Mouse (Mus musculus): ENCODE results near the gene Apobec4. TPM values are rescaled to one million over a fixed set of nuclear protein-coding genes. Genes with fewer than 3 reads are reported as not detected.

The Apobec4 gene
- polyA plus RNA-seq, 1 experiment, result not detected

DNA sequence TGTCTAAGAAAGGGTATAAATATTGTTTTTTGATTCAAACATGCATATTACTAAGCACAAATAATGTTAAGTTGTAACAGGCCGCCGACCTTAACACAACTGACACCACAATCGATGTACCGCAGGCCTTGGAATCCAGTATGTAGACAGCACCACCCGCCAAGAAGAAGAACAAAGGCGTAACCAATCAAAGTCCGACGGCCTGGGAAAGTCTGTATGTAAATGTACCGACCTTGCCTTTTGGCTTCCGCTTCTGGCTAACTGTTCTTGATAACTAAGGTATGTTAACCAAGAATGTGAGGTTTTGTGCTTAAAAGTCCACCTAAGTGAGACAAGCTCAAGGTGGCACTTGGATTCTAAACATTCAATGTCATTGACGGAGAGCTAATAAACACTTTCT lies 11.0 kb upstream of the Apobec4 start:
- H3K27ac ChIP-seq (ENCODE audit: control insufficient read depth, insufficient read depth, low read depth, low read length, poor library complexity), result no peak overlapping the region
- H3K4me1 ChIP-seq (ENCODE audit: control insufficient read depth, insufficient read depth, low read length), result no peaks in the 10 kb centered on the region; the same call in 1 of the 2 replicates
- TF ChIP-seq POLR2A (IDR thresholded peaks at IDR 0.05; ENCODE audit: borderline replicate concordance, control insufficient read depth, low read depth, low read length) (no peak), CTCF (IDR thresholded peaks at IDR 0.05; ENCODE audit: control insufficient read depth, insufficient read depth, low read length) (no peak)
- WGBS, result 88% methylated on average over 11 of the region's 11 CpGs
- H3K4me3 ChIP-seq (replicated peaks; ENCODE audit: control insufficient read depth, low read depth, low read length), result no peak overlapping the region

- H3K27ac ChIP-seq (ENCODE audit: control insufficient read depth, insufficient read depth, low read depth, low read length, poor library complexity), result no peak overlapping the region
- 83% methylated on average over 15 of the region's 15 CpGs for WGBS
- H3K4me3 ChIP-seq (replicated peaks; ENCODE audit: control insufficient read depth, low read depth, low read length), result no peak overlapping the region
- TF ChIP-seq POLR2A (IDR thresholded peaks at IDR 0.05; ENCODE audit: borderline replicate concordance, control insufficient read depth, low read depth, low read length) (no peak), CTCF (IDR thresholded peaks at IDR 0.05; ENCODE audit: control insufficient read depth, insufficient read depth, low read length) (no peak)
- H3K4me1 ChIP-seq (ENCODE audit: control insufficient read depth, insufficient read depth, low read length), result no peaks in the 10 kb centered on the region; the same call in 1 of the 2 replicates
These were observed 7.1 kb upstream of the Apobec4 start for GRCm38 (mm10) chr1:152743095-152743826.

DNA sequence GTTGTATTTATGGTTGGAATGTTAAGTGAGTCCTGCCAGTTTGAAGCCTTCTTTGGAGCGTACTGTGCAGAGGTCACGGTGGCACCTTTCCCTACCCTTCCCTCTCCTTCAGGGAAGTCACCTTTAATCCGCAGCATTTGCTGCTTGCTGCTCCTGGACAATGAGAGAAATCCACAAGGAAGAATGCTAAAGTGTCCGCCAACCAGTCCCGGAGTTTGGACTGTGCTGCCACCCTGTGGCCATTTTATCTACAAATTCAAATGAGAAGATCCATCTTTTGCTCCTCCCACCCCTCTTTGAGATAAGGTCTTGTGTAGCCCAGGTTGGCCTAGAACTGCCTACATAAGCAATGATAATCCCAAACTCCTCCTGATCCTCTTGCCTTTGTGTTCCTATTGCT lies 3.9 kb upstream of the Apobec4 start:
- TF ChIP-seq CTCF (IDR thresholded peaks at IDR 0.05; ENCODE audit: control insufficient read depth, insufficient read depth, low read length) (peak; percentile 69), POLR2A (IDR thresholded peaks at IDR 0.05; ENCODE audit: borderline replicate concordance, control insufficient read depth, low read depth, low read length) (no peak)
- WGBS, result 22% methylated on average over 5 of the region's 5 CpGs
- no peak overlapping the region for H3K27ac ChIP-seq (ENCODE audit: control insufficient read depth, insufficient read depth, low read depth, low read length, poor library complexity)

DNA sequence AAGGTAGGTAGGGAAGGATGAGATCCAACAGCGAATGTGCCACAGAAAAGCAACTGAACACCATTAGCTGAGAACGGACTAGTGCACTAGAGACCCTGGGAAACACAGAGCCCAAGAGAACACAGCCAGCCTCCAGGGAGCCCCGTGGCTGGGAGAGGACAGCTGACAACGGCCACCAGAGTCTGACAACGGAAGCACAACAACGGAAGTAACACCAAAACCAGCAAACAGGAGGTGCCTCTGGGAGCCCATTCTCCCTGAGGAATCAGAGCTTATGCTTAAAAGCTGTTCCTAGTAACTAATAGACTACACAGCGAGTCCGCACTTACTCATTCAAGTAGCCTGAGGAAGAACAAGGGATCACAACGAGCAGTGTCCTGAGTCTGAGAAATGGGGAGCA lies 1.1 kb upstream of the Apobec4 start:
- Histone ChIP-seq H3K4me1 (ENCODE audit: control insufficient read depth, insufficient read depth, low read length) (no peaks in the 10 kb centered on the region), H3K4me3 (replicated peaks; ENCODE audit: control insufficient read depth, low read depth, low read length) (no peak overlapping the region), H3K27ac (ENCODE audit: control insufficient read depth, insufficient read depth, low read depth, low read length, poor library complexity) (0 out of 2 replicates have a peak overlapping the region, but pooled peaks have one; percentile 2)
- TF ChIP-seq CTCF (IDR thresholded peaks at IDR 0.05; ENCODE audit: control insufficient read depth, insufficient read depth, low read length) (no peak), POLR2A (IDR thresholded peaks at IDR 0.05; ENCODE audit: borderline replicate concordance, control insufficient read depth, low read depth, low read length) (no peak)
- 51% methylated on average over 9 of the region's 9 CpGs for WGBS

More for the DNA sequence above, 3.9 kb upstream of the Apobec4 start:
- Histone ChIP-seq H3K4me1 (ENCODE audit: control insufficient read depth, insufficient read depth, low read length) (no peaks in the 10 kb centered on the region; the same call in 1 of the 2 replicates), H3K4me3 (replicated peaks; ENCODE audit: control insufficient read depth, low read depth, low read length) (no peak overlapping the region)

DNA sequence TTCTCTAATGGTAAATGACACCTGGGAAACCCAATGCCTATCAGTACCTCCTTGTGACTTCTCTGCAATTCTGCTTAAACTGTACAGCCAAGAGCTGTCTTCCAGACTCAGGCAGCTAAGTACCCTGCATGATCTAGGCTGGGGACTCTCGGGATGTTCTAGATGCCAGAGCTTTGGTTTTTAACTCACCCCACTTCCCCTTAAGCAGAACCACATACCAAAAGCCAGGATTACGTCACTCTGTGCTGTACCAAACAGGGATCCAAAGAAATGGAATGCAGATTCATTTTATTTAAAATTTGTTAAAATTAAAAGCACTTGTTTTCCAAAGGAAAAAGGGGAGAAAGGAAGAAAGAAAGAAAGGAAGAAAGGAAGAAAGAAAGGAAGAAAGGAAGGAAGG lies 11.4 kb downstream of the Apobec4 start:
- H3K27ac ChIP-seq (ENCODE audit: control insufficient read depth, insufficient read depth, low read depth, low read length, poor library complexity), result no peak overlapping the region
- TF ChIP-seq POLR2A (IDR thresholded peaks at IDR 0.05; ENCODE audit: borderline replicate concordance, control insufficient read depth, low read depth, low read length) (no peak), CTCF (IDR thresholded peaks at IDR 0.05; ENCODE audit: control insufficient read depth, insufficient read depth, low read length) (no peak)
- WGBS, result 14% methylated on average over 2 of the region's 2 CpGs
- H3K4me3 ChIP-seq (replicated peaks; ENCODE audit: control insufficient read depth, low read depth, low read length), result no peak overlapping the region
- H3K4me1 ChIP-seq (ENCODE audit: control insufficient read depth, insufficient read depth, low read length), result no peaks in the 10 kb centered on the region

DNA sequence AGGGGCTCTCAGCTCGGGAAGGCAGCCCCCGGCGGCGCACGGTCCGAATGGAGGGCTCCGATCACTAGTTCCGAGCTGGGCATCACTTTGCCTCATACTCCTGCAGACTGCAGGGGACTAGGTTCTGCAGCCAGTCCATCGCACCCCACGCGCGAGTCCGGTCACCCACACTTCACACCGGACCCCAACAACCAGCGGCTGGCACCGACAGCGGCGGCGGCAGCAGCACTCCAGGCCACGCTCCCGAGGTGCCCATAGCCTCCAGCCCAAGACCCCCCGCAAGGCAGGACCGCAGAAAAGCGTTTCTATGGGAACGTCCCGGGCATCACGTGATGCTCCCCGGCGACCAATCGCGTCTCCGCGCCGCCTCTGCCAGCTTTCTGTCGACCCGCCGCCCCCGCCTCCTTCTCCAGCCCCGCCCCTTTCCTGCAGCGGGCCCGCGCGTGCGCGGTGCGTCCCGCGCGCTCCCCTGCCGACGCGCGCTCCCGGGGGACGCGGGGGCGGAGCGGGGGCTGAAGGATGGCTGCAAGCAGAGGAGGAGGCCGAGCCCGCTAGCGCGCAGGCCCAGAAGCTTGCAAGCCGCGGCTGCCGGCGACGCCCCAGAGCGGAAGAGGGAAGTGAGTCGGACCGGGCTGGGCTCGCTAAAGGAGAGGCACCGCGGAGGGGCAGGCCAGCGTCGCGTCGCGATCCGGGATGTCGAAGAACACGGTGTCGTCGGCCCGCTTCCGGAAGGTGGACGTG lies 15.9 kb downstream of the Apobec4 start, which contains the start of the genes Rgl1 and Arpc5:
Gene Rgl1 (minus strand): TSS at position 320 of the 741 bp plus-strand sequence.
Gene Arpc5 (plus strand): TSS at position 511 of the 741 bp plus-strand sequence.
- WGBS, result under 1% methylated on average over 86 of the region's 86 CpGs
- peak within 1 kb of the TSS; percentile 97 for H3K27ac ChIP-seq (ENCODE audit: control insufficient read depth, insufficient read depth, low read depth, low read length, poor library complexity)
- TF ChIP-seq POLR2A (IDR thresholded peaks at IDR 0.05; ENCODE audit: borderline replicate concordance, control insufficient read depth, low read depth, low read length) (peak; percentile 98), CTCF (IDR thresholded peaks at IDR 0.05; ENCODE audit: control insufficient read depth, insufficient read depth, low read length) (no peak)
- H3K4me1 ChIP-seq (ENCODE audit: control insufficient read depth, insufficient read depth, low read length), result no peaks in the 10 kb centered on the region
- H3K4me3 ChIP-seq (replicated peaks; ENCODE audit: control insufficient read depth, low read depth, low read length), result peak within 1 kb of the TSS; percentile 99

DNA sequence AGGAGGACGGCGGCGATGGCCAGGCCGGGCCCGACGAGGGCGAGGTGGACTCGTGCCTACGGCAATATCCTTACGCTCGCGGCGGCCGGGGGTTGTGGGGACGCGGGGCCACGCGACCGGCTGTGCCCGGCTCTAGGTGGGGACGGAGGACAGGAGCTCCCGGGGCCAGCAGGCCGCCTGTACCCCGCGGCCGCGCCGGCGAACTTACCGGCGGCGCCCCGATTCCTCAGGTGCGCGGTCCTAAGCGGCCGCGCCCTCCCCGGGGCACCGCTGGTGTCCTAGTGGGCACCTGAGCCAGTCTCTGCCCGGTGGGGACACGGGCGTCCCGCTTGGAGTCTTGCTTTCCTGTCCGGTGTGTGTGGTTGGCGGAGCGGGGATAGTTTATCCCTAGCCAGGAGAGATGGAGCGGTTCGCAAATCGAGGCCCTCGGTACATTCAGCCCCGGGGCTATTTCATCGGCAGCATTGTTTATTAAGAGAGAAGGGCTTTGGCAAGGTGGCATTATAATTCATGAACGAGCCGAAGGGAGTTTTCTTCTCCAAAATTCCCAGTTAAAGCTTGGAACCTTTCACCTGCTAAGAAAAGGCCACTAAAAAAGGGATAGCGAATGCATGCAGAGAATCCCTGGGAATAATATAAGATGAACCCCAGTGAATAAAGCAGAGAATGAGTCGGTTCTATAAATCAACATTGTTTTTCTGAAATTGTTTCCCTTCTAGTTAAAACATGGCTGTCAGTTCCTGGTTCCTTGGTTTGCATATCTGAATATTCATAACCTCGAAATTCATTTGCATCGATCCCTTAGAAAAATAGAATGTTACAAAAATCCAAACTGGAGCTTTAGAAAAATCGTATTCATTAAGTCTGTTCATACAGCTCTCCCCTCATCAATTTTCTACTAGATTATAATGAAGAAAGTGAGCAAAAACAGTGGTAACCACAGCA lies 16.7 kb downstream of the Apobec4 start:
- under 1% methylated on average over 60 of the region's 60 CpGs for WGBS
- Histone ChIP-seq H3K4me3 (replicated peaks; ENCODE audit: control insufficient read depth, low read depth, low read length) (peak overlapping the region; percentile 99), H3K4me1 (ENCODE audit: control insufficient read depth, insufficient read depth, low read length) (no peaks in the 10 kb centered on the region), H3K27ac (ENCODE audit: control insufficient read depth, insufficient read depth, low read depth, low read length, poor library complexity) (peak overlapping the region; percentile 97)
- TF ChIP-seq POLR2A (IDR thresholded peaks at IDR 0.05; ENCODE audit: borderline replicate concordance, control insufficient read depth, low read depth, low read length), result no peak
- TF ChIP-seq CTCF (IDR thresholded peaks at IDR 0.05; ENCODE audit: control insufficient read depth, insufficient read depth, low read length), result no peak
